Comparison of ENCODE assay signal across 41 mouse cellular contexts in the genomic region with DNA sequence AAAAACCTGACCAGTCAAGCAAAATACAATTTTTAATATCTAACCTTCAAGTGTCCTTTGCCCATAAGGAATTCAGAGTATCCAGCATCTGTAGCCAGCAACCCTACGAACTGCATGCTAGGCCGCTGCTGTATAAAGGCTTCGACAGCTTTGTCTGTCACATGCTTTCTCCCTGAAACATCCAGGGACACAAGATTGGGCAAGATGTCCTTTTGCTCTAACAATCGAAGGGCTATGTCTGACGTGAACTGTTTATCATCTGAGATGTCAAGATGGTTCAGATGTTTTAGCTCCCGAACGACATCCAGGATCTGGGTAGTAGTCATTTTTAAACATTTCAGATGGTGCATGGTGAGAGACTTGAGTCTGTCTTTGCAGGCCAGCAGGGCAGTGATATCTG. TPM values are rescaled to one million over a fixed set of nuclear protein-coding genes. Genes with fewer than 3 reads are reported as not detected.
"Had no signal": no experiment of that assay in that cellular context is flagged by ENCODE, and none has a peak within 500 bp of the region (broad histone marks: within the 10 kb centered on the region; RNA-seq: fewer than 3 reads in every experiment).

No protein-coding gene starts in this region.

- ATAC-seq: lung, postnatal 0 days; midbrain, embryonic 13.5 days; midbrain, embryonic 15.5 days; midbrain, embryonic 16.5 days had no signal

- H3K27ac ChIP-seq: left cerebral cortex, adult 2 months; limb, embryonic 10.5 days; limb, embryonic 12.5 days; limb, embryonic 13.5 days; limb, embryonic 15.5 days; liver, embryonic 13.5 days; liver, embryonic 14.5 days; liver, embryonic 15.5 days; lung, embryonic 15.5 days; macrophage; midbrain, embryonic 10.5 days; midbrain, embryonic 12.5 days; midbrain, embryonic 13.5 days; midbrain, embryonic 15.5 days; neural tube, embryonic 12.5 days had no signal

- H3K4me3 ChIP-seq: left cerebral cortex, adult 2 months; limb, embryonic 10.5 days; limb, embryonic 12.5 days; limb, embryonic 13.5 days; limb, embryonic 15.5 days; liver, embryonic 13.5 days; liver, embryonic 15.5 days; lung, embryonic 15.5 days; midbrain, embryonic 10.5 days; midbrain, embryonic 12.5 days; midbrain, embryonic 13.5 days; midbrain, embryonic 15.5 days; myocyte; neural tube, embryonic 12.5 days had no signal

- H3K4me1 ChIP-seq: limb, embryonic 10.5 days; limb, embryonic 12.5 days; limb, embryonic 13.5 days; limb, embryonic 15.5 days; liver, embryonic 13.5 days; liver, embryonic 15.5 days; lung, embryonic 15.5 days; midbrain, embryonic 10.5 days; midbrain, embryonic 12.5 days; midbrain, embryonic 13.5 days; midbrain, embryonic 15.5 days; neural tube, embryonic 12.5 days had no signal

- DNase-seq: left cerebral cortex, postnatal 4 days; liver; liver, embryonic 13.5 days; lung, adult 18-20 months; lung, adult 2 months; lung, embryonic 14.5 days; lung, postnatal 10 days; lung, postnatal 14 days; lung, postnatal 36 days; lung, postnatal 4 days; midbrain, embryonic 14.5 days had no signal

- H3K9ac ChIP-seq: limb, embryonic 12.5 days; limb, embryonic 13.5 days; limb, embryonic 15.5 days; liver, embryonic 13.5 days; liver, embryonic 14.5 days; liver, embryonic 15.5 days; lung, embryonic 14.5 days; lung, embryonic 15.5 days; midbrain, embryonic 12.5 days; midbrain, embryonic 13.5 days; midbrain, embryonic 15.5 days; neural tube, embryonic 12.5 days had no signal

- H3K27me3 ChIP-seq: limb, embryonic 12.5 days; limb, embryonic 13.5 days; limb, embryonic 15.5 days; liver, embryonic 13.5 days; liver, embryonic 15.5 days; lung, embryonic 15.5 days; megakaryocyte, embryonic 14.5 days; midbrain, embryonic 12.5 days; midbrain, embryonic 13.5 days; midbrain, embryonic 15.5 days; neural tube, embryonic 12.5 days had no signal

- H3K4me2 ChIP-seq: limb, embryonic 12.5 days; limb, embryonic 13.5 days; limb, embryonic 15.5 days; liver, embryonic 13.5 days; liver, embryonic 15.5 days; lung, embryonic 14.5 days; lung, embryonic 15.5 days; midbrain, embryonic 11.5 days; midbrain, embryonic 12.5 days; midbrain, embryonic 13.5 days; midbrain, embryonic 15.5 days; neural tube, embryonic 12.5 days had no signal

- H3K9me3 ChIP-seq: limb, embryonic 10.5 days; limb, embryonic 12.5 days; limb, embryonic 13.5 days; limb, embryonic 15.5 days; liver, embryonic 13.5 days; liver, embryonic 15.5 days; lung, embryonic 15.5 days; megakaryocyte, embryonic 14.5 days; midbrain, embryonic 10.5 days; midbrain, embryonic 12.5 days; midbrain, embryonic 13.5 days; midbrain, embryonic 15.5 days; neural tube, embryonic 12.5 days had no signal

RNA-seq across cellular contexts. Expression of a gene that starts 47.9 kb away (rescaled TPM):
- total RNA-seq: left cerebral cortex, adult 18-20 months; left cerebral cortex, adult 2 months; left cerebral cortex, adult 8-10 months; left cerebral cortex, postnatal 14 days; left cerebral cortex, postnatal 25 days; left cerebral cortex, postnatal 36 days; megakaryocyte progenitor cell, adult 5-6 weeks; megakaryocyte, adult 5-6 weeks; megakaryocyte-erythroid progenitor cell, adult 5-6 weeks; midbrain, postnatal 0 days; monocyte, adult 5-6 weeks had no signal
- polyA plus RNA-seq: limb, embryonic 10.5 days; limb, embryonic 12.5 days; limb, embryonic 15.5 days; lung, postnatal 0 days; macrophage; midbrain, embryonic 11.5 days; midbrain, embryonic 13.5 days; midbrain, embryonic 14.5 days; midbrain, embryonic 15.5 days; midbrain, embryonic 16.5 days; midbrain, postnatal 0 days; myocyte; neural tube, embryonic 11.5 days; neural tube, embryonic 12.5 days had no signal
